Mouse (Mus musculus) adrenal gland, adult 10 weeks (tissue): ENCODE results near the gene Insrr. TPM values are rescaled to one million over a fixed set of nuclear protein-coding genes. Genes with fewer than 3 reads are reported as not detected.

ENCODE experiments used
- polyA plus RNA-seq: library from polyadenylated mRNA; stranded (reverse); fragments of 350-450 nt; fragmentation: Illumina TruSeq; extraction: RNeasy Lipid Tissue Mini Kit (QIAGEN cat#74804); gene quantifications from one replicate; pipeline ENCODE4 v1.2.3, GENCODE M21; 2014; ENCODE audit warnings: low read depth, low replicate concordance

Gene Insrr
- not detected for polyA plus RNA-seq

GRCm38 (mm10) chr3:87796736-87797334, at the start of gene Insrr:
TSS of gene Insrr (plus strand) at chr3:87796951.

GRCm38 (mm10) chr3:87748431-87748830, 48.3 kb upstream of the Insrr start, which contains the start of gene Lrrc71:
TSS of gene Lrrc71 (minus strand) at chr3:87748625.

GRCm38 (mm10) chr3:87794922-87795325, 1.8 kb upstream of the Insrr start, which contains the start of gene Ntrk1:
TSS of gene Ntrk1 (minus strand) at chr3:87795162.

GRCm38 (mm10) chr3:87824206-87824605, 27.5 kb downstream of the Insrr start, which contains the start of gene Pear1:
TSS of gene Pear1 (minus strand) at chr3:87824306.

GRCm38 (mm10) chr3:87846650-87847110, 49.9 kb downstream of the Insrr start, which contains the start of gene Sh2d2a:
TSS of gene Sh2d2a (plus strand) at chr3:87846755.

Other genes starting within 250 kb of the Insrr start
- gene Arhgef11, start 179.4 kb upstream of the Insrr start, polyA plus RNA-seq = 26.7 TPM
- gene Lrrc71, start 48.3 kb upstream of the Insrr start, polyA plus RNA-seq = not detected
- not detected for gene Ntrk1, start 1.8 kb upstream of the Insrr start, polyA plus RNA-seq
- 1.3 TPM for gene Pear1, start 27.4 kb downstream of the Insrr start, polyA plus RNA-seq
- not detected for gene Sh2d2a, start 49.8 kb downstream of the Insrr start, polyA plus RNA-seq
- gene Prcc, start 88.7 kb downstream of the Insrr start, polyA plus RNA-seq = 4.7 TPM
- gene Hdgf, start 109.4 kb downstream of the Insrr start, polyA plus RNA-seq = 152 TPM
- 102 TPM for gene Mrpl24, start 122.6 kb downstream of the Insrr start, polyA plus RNA-seq
- 19.4 TPM for gene Isg20l2, start 133.4 kb downstream of the Insrr start, polyA plus RNA-seq
- gene Rrnad1, start 133.8 kb downstream of the Insrr start, polyA plus RNA-seq = 11.0 TPM
- not detected for gene Crabp2, start 151.7 kb downstream of the Insrr start, polyA plus RNA-seq
- 11.4 TPM for gene Nes, start 174.1 kb downstream of the Insrr start, polyA plus RNA-seq
- gene Bcan, start 203.3 kb downstream of the Insrr start, polyA plus RNA-seq = 1.7 TPM
- not detected for gene Hapln2, start 230.6 kb downstream of the Insrr start, polyA plus RNA-seq
- 11.0 TPM for gene Gpatch4, start 246.2 kb downstream of the Insrr start, polyA plus RNA-seq